Mouse (Mus musculus) testis, postnatal 14 days (tissue): ENCODE results near the gene I0C0044D17Rik.

ENCODE experiments used
- DNase-seq: peaks from one replicate; pipeline ENCODE4 v3.0.0; 2021; ENCODE audit warnings: low spot score

Gene I0C0044D17Rik

DNA sequence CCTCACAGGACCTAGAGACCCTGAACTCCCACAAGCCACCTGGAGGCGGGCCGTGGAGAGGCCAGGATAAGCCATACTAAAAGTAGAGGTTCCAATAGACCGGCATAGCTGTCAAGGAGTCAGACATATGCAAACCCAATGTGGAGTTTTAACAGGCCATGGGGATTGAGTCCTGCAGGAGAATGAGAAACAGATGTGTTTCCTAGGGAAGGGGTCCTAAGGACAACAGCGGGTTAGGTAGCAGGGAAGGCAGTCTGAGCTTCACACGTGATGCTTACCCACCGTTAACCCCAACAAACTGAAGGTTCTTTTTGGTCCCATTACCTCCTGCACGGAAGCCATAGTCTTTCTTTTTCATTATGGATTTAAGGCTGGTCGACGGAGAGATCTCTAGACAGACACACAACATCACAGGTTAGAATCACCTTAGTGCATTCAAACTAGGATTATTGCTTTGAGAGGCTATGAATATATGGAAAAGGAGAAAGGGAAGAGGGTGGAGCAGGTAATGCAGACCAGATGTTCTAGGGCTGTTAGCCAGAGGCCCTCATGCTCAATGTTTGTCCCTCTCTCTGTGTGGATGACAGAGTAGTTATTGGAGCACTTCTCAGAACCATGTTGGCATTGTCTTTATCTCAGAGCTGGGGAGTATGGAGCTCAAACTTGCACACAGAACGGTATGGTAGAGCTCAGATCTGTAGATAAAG, 46.8 kb downstream of the I0C0044D17Rik start:
- no peak for DNase-seq

DNA sequence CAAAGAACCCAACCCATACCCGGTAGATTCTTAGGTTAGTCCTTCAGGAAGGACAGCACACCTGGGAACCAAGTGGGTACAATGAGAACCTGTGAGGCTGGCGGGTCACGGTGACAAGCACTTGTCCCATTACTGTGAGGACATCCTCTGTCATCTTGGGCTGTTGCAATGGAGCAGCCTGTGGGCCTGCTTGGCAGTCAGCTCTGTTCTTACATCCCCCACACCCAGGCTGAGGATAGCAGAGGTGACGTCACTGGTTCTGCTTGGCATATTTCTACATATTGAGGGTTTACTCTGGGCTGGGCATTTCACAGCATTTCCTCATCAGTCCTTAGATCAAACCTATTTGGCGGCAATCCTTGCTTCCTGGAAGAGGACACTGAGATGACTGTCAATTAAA, 49.9 kb downstream of the I0C0044D17Rik start:
- no peak for DNase-seq
